Mouse (Mus musculus): ENCODE data around the gene Gm44973. TPM values are rescaled to one million over a fixed set of nuclear protein-coding genes. Genes with fewer than 3 reads are reported as not detected.

Gene Gm44973
- polyA plus RNA-seq, 2 experiments: 1.9 TPM; not detected in 1

DNA sequence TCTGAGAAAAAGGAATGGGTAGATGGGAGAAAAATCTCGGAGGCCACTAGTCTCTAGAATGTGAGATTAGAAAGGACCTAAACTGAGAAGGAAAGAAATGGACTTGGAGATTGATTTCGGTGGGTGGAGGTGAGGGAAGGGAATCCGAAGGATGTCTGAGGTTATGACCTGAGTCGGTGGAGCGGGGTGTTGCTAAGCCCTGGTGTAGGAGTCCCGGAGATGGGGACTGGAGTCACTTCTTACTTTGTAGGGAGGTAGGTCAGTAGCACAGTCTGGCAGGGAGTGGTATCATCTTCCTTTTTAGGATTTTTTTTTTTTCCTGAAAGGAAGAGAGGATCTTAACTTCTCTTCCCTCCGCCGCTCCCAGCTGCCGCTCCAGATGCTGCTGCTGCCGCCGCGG lies 37.1 kb downstream of the Gm44973 start:
- no peak for TF ChIP-seq POLR2A (IDR thresholded peaks at IDR 0.05; ENCODE audit: borderline replicate concordance, extremely low read depth, insufficient read depth, insufficient read length)
- Histone ChIP-seq H3K9ac (ENCODE audit: low read depth, low read length, severe bottlenecking) (peak overlapping the region; percentile 92), H3K36me3 (ENCODE audit: control insufficient read depth, insufficient read depth, low read length) (no peaks in the 10 kb centered on the region), H3K9me3 (ENCODE audit: control insufficient read depth, low read length) (no peaks in the 10 kb centered on the region), H3K27me3 (ENCODE audit: control insufficient read depth, insufficient read depth, low read length) (peaks cover 55% of the 10 kb centered on the region), H3K4me3 (replicated peaks; ENCODE audit: low read length) (peak overlapping the region; percentile 81), H3K4me1 (ENCODE audit: control insufficient read depth, insufficient read depth, low read length) (peaks cover 37% of the 10 kb centered on the region), H3K27ac (replicated peaks; ENCODE audit: low read depth, low read length) (no peak overlapping the region), H3K4me2 (replicated peaks; ENCODE audit: low read depth, low read length, severe bottlenecking) (peak overlapping the region; percentile 94)
- 2% methylated on average over 12 of the region's 12 CpGs for WGBS
- DNase-seq (ENCODE audit: low spot score): no peak
- ATAC-seq (ENCODE audit: low FRiP score, low read depth): no peak

- Histone ChIP-seq H3K4me3 (replicated peaks; ENCODE audit: low read length) (peak overlapping the region; percentile 81), H3K27me3 (ENCODE audit: control insufficient read depth, insufficient read depth, low read length) (peaks cover 55% of the 10 kb centered on the region), H3K27ac (replicated peaks; ENCODE audit: low read depth, low read length) (no peak overlapping the region), H3K36me3 (ENCODE audit: control insufficient read depth, insufficient read depth, low read length) (no peaks in the 10 kb centered on the region), H3K9ac (ENCODE audit: low read depth, low read length, severe bottlenecking) (peak overlapping the region; percentile 92), H3K4me1 (ENCODE audit: control insufficient read depth, insufficient read depth, low read length) (peaks cover 40% of the 10 kb centered on the region), H3K9me3 (ENCODE audit: control insufficient read depth, low read length) (no peaks in the 10 kb centered on the region), H3K4me2 (replicated peaks; ENCODE audit: low read depth, low read length, severe bottlenecking) (peak overlapping the region; percentile 94)
- TF ChIP-seq POLR2A (IDR thresholded peaks at IDR 0.05; ENCODE audit: borderline replicate concordance, extremely low read depth, insufficient read depth, insufficient read length): no peak
- 3% methylated on average over 43 of the region's 45 CpGs for WGBS
- DNase-seq (ENCODE audit: low spot score): no peak
- ATAC-seq (ENCODE audit: low FRiP score, low read depth): no peak
These were observed 37.6 kb downstream of the Gm44973 start for GRCm38 (mm10) chr7:5052931-5053343.

- H3K4me2 ChIP-seq (replicated peaks; ENCODE audit: low read depth, low read length, severe bottlenecking): peak overlapping the region; percentile 94
- peaks cover 40% of the 10 kb centered on the region for H3K4me1 ChIP-seq (ENCODE audit: control insufficient read depth, insufficient read depth, low read length)
- no peak for TF ChIP-seq POLR2A (IDR thresholded peaks at IDR 0.05; ENCODE audit: borderline replicate concordance, extremely low read depth, insufficient read depth, insufficient read length)
- H3K36me3 ChIP-seq (ENCODE audit: control insufficient read depth, insufficient read depth, low read length): no peaks in the 10 kb centered on the region
- ATAC-seq (ENCODE audit: low FRiP score, low read depth) (no peak), DNase-seq (ENCODE audit: low spot score) (peak; percentile 43)
- no peak overlapping the region for H3K27ac ChIP-seq (replicated peaks; ENCODE audit: low read depth, low read length)
- peaks cover 55% of the 10 kb centered on the region for H3K27me3 ChIP-seq (ENCODE audit: control insufficient read depth, insufficient read depth, low read length)
- H3K9me3 ChIP-seq (ENCODE audit: control insufficient read depth, low read length): no peaks in the 10 kb centered on the region
- peak overlapping the region; percentile 92 for H3K9ac ChIP-seq (ENCODE audit: low read depth, low read length, severe bottlenecking)
- WGBS: 12% methylated on average over 32 of the region's 32 CpGs
- H3K4me3 ChIP-seq (replicated peaks; ENCODE audit: low read length): peak overlapping the region; percentile 81
These were observed 38.3 kb downstream of the Gm44973 start for GRCm38 (mm10) chr7:5053456-5054179.

GRCm38 (mm10) chr7:5056651-5057263 lies 41.5 kb downstream of the Gm44973 start:
- Histone ChIP-seq H3K27me3 (ENCODE audit: control insufficient read depth, insufficient read depth, low read length) (peaks cover 53% of the 10 kb centered on the region), H3K9me3 (ENCODE audit: control insufficient read depth, low read length) (no peaks in the 10 kb centered on the region), H3K27ac (replicated peaks; ENCODE audit: low read depth, low read length) (0 out of 2 replicates have a peak overlapping the region, but pooled peaks have one; percentile 43), H3K4me1 (ENCODE audit: control insufficient read depth, insufficient read depth, low read length) (peaks cover 38% of the 10 kb centered on the region), H3K36me3 (ENCODE audit: control insufficient read depth, insufficient read depth, low read length) (no peaks in the 10 kb centered on the region), H3K4me2 (replicated peaks; ENCODE audit: low read depth, low read length, severe bottlenecking) (peak overlapping the region; percentile 83), H3K4me3 (replicated peaks; ENCODE audit: low read length) (peak overlapping the region; percentile 75), H3K9ac (ENCODE audit: low read depth, low read length, severe bottlenecking) (peak overlapping the region; percentile 87)
- peak; percentile 63 for DNase-seq (ENCODE audit: low spot score)
- 1% methylated on average over 48 of the region's 55 CpGs for whole genome bisulfite sequencing
- peak; percentile 3; the same call in 1 of the 2 replicates for ATAC-seq (ENCODE audit: low FRiP score, low read depth)
- TF ChIP-seq POLR2A (IDR thresholded peaks at IDR 0.05; ENCODE audit: borderline replicate concordance, extremely low read depth, insufficient read depth, insufficient read length): no peak

DNA sequence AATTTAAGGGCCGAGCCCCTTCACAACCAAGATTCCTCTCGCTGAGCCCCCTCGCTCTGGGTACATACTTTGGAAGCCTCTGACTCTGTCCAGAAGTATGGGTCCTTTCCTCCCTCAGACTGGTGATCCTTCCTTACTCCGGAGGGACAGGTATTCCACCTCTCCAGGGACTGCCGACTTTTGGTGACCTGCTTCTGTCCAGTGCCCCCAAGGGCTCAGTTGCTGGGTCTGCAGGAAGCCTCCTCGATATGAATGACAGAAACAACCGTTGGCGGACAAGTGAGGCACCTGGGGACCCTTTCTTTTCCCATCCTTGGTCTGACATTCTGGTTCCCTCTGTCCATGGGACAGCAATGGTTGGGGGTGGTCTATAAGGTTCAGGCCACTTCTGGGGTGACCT lies 42.1 kb downstream of the Gm44973 start:
- peaks cover 47% of the 10 kb centered on the region for H3K27me3 ChIP-seq (ENCODE audit: control insufficient read depth, insufficient read depth, low read length)
- H3K4me1 ChIP-seq (ENCODE audit: control insufficient read depth, insufficient read depth, low read length): peaks cover 33% of the 10 kb centered on the region
- H3K9ac ChIP-seq (ENCODE audit: low read depth, low read length, severe bottlenecking): peak overlapping the region; percentile 87
- TF ChIP-seq POLR2A (IDR thresholded peaks at IDR 0.05; ENCODE audit: borderline replicate concordance, extremely low read depth, insufficient read depth, insufficient read length): no peak
- peak overlapping the region; percentile 75 for H3K4me3 ChIP-seq (replicated peaks; ENCODE audit: low read length)
- H3K27ac ChIP-seq (replicated peaks; ENCODE audit: low read depth, low read length): no peak overlapping the region
- 28% methylated on average over 8 of the region's 8 CpGs for WGBS
- H3K9me3 ChIP-seq (ENCODE audit: control insufficient read depth, low read length): no peaks in the 10 kb centered on the region
- no peaks in the 10 kb centered on the region for H3K36me3 ChIP-seq (ENCODE audit: control insufficient read depth, insufficient read depth, low read length)
- no peak for ATAC-seq (ENCODE audit: low FRiP score, low read depth)
- DNase-seq (ENCODE audit: low spot score): no peak
- peak overlapping the region; percentile 83 for H3K4me2 ChIP-seq (replicated peaks; ENCODE audit: low read depth, low read length, severe bottlenecking)
